Mouse (Mus musculus) CD8-positive naive resting alpha-beta T cell, adult 2 months (primary cell): ENCODE results near the gene Clcnka.

Experiments used
- DNase-seq, 2 experiments: peaks; one replicate each; pipeline ENCODE4 v3.0.0; 2022; ENCODE audit warnings: low read depth in 2 of 2, low spot score in 2 of 2

Gene Clcnka

GRCm38 (mm10) chr4:141398545-141398944 lies at the start of gene Clcnka:
Gene Clcnka (minus strand): TSS chr4:141398724.
- no peak for DNase-seq

- DNase-seq: no peak
Measured at GRCm38 (mm10) chr4:141446211-141446610, 47.7 kb upstream of the Clcnka start.

GRCm38 (mm10) chr4:141445328-141445720 lies 46.8 kb upstream of the Clcnka start:
- DNase-seq: no peak

- DNase-seq: peak; percentile 83 to 86
Measured at GRCm38 (mm10) chr4:141444451-141445327, 46.2 kb upstream of the Clcnka start, which contains the start of gene Zbtb17. Gene Zbtb17 (plus strand): TSS chr4:141444654.

GRCm38 (mm10) chr4:141443641-141444429 lies 45.3 kb upstream of the Clcnka start:
- DNase-seq: no peak

GRCm38 (mm10) chr4:141440877-141441276 lies 42.4 kb upstream of the Clcnka start:
- no peak for DNase-seq

GRCm38 (mm10) chr4:141439083-141439803 lies 40.7 kb upstream of the Clcnka start:
- no peak for DNase-seq

- DNase-seq: no peak
Measured at GRCm38 (mm10) chr4:141435974-141436373, 37.5 kb upstream of the Clcnka start, which contains the start of gene Srarp. Gene Srarp (minus strand): TSS chr4:141436105.

GRCm38 (mm10) chr4:141433191-141433590 lies 34.7 kb upstream of the Clcnka start:
- DNase-seq: no peak

GRCm38 (mm10) chr4:141432666-141433065 lies 34.1 kb upstream of the Clcnka start:
- DNase-seq: no peak

- peak; percentile 60 to 69 for DNase-seq
Measured at GRCm38 (mm10) chr4:141430997-141431396, 32.5 kb upstream of the Clcnka start.

GRCm38 (mm10) chr4:141429847-141430246 lies 31.3 kb upstream of the Clcnka start:
- no peak for DNase-seq

- DNase-seq: no peak
Measured at GRCm38 (mm10) chr4:141429381-141429780, 30.9 kb upstream of the Clcnka start.

- no peak for DNase-seq
Measured at GRCm38 (mm10) chr4:141427921-141428320, 29.4 kb upstream of the Clcnka start.

- no peak for DNase-seq
Measured at GRCm38 (mm10) chr4:141426796-141427745, 28.5 kb upstream of the Clcnka start.

- peak in 1 of 2 experiments; percentile 20 for DNase-seq
Measured at GRCm38 (mm10) chr4:141425484-141426479, 27.3 kb upstream of the Clcnka start.

GRCm38 (mm10) chr4:141423691-141424431 lies 25.3 kb upstream of the Clcnka start:
- DNase-seq: no peak

- no peak for DNase-seq
Measured at GRCm38 (mm10) chr4:141423288-141423687, 24.8 kb upstream of the Clcnka start.
